Mouse (Mus musculus) mesoderm, embryonic 11.5 days (tissue): ENCODE measurements around the gene Stab1.

Source experiments
- DNase-seq: peaks from one replicate; pipeline ENCODE4 v3.0.0-alpha.2; 2012; ENCODE audit warnings: low read depth, low spot score

The Stab1 gene

GRCm38 (mm10) chr14:31131272-31131821 is 37.1 kb downstream of the Stab1 start:
- DNase-seq: peak; percentile 75

- peak; percentile 95 for DNase-seq
Measured at GRCm38 (mm10) chr14:31130236-31131220, 37.9 kb downstream of the Stab1 start, which contains the start of gene Nt5dc2. Gene Nt5dc2 (plus strand): TSS chr14:31131053.

- no peak for DNase-seq
Measured at GRCm38 (mm10) chr14:31129326-31130235, 38.9 kb downstream of the Stab1 start.

- DNase-seq: peak; percentile 99
Measured at GRCm38 (mm10) chr14:31128826-31129219, 39.6 kb downstream of the Stab1 start, which contains the start of gene Smim4. Gene Smim4 (minus strand): TSS chr14:31128956.

- DNase-seq: peak; percentile 41
Measured at GRCm38 (mm10) chr14:31128101-31128825, 40.2 kb downstream of the Stab1 start.

DNA sequence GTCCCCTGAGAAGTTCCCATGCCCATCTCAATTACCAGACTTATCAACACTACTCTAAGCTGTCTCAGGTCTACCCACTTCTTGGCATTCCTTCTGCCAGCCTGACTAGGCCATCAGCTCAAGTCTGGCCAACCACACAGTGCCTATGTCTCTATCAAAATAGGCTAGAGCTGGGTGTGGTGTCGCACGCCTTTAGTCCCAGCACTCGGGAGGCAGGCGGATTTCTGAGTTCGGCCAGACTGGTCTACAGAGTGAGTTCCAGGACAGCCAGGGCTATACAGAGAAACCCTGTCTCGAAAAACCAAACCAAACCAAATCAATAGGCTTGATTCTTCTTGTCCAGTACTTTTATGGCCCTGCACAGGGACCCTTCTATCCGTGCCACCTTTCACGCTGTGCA is 41.6 kb downstream of the Stab1 start:
- no peak for DNase-seq

- peak; percentile 20 for DNase-seq
Measured at GRCm38 (mm10) chr14:31125106-31126075, 43.0 kb downstream of the Stab1 start.

DNA sequence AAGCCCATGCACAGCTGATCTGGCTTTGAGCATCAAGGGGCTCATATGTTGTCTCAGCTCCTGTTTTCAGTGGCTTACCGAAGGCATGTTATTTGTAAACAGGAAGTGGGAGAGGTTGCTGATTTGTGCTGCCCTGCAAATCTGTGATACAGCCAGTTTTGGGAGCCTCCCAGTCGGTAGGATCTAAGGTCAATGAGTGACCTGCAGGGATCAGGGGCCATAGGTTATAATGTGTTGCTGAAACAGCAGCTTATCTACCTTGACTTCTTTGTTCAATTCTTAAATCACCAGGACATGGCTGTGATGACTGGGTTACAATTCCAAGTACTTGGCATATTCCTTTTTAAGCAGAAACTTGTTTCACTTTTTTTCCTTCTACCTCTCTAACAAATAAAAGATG is 52.9 kb downstream of the Stab1 start:
- DNase-seq: no peak

- DNase-seq: no peak
Measured at GRCm38 (mm10) chr14:31114011-31114410, 54.4 kb downstream of the Stab1 start.

DNA sequence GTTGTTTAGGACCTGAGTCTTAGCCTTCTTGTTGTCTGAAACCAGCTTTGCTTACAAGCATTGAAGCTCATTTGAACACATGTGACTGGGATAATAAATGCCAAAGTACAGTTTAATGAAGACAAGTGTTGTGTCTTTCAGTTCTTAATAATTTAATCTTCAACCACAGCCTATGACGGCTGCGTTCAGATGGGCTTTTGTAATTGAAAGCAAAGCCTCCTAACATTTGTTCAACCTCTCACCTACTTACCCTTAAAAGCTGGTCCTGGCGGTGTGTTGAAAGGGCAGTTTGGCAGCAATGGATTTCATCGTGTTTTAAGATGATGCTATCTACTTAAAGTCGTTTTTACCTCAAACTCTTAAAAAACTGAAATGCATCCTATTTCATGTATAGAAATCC is 56.3 kb downstream of the Stab1 start:
- no peak for DNase-seq

DNA sequence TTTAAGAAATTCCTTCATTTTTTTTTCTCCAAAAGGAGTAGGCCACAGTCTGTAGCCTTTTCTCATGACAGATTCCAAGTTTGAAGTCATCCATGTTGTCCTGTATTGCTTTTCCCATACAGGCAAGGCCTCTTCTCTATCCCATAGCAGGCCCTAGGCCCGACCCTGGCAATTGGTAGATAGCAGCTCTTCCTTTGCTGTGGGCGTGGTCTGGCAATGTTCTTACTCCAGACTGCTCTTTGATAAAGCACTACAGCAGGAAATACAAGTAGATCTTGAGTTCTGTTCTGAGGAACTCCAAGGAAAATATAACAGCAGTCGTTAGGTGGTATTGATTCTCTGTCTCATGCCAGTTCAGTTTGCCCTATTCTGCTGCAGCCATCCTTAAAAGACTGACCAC is 57.8 kb downstream of the Stab1 start:
- no peak for DNase-seq

- no peak for DNase-seq
Measured at GRCm38 (mm10) chr14:31105156-31105555, 63.3 kb downstream of the Stab1 start.

GRCm38 (mm10) chr14:31089918-31090317 is 78.5 kb downstream of the Stab1 start:
- no peak for DNase-seq
